Mouse (Mus musculus) embryo, embryonic 10 days (tissue): ENCODE measurements around the gene Fgfr2.
A peak's percentile ranks its signal among the peaks of the same experiment; 100 is the strongest.

Experiments
- DNase-seq: peaks from one replicate; pipeline ENCODE4 v3.0.0-alpha.2; 2015; ENCODE audit warnings: low spot score

Fgfr2 gene

GRCm38 (mm10) chr7:132263186-132263585 is 860.0 kb downstream of the Fgfr2 start:
- peak; percentile 44 for DNase-seq

GRCm38 (mm10) chr7:132262696-132263095 is 860.5 kb downstream of the Fgfr2 start:
- DNase-seq, result peak; percentile 75

- DNase-seq, result no peak
These were observed 861.3 kb downstream of the Fgfr2 start for GRCm38 (mm10) chr7:132261885-132262284.

- DNase-seq, result no peak
These were observed 862.5 kb downstream of the Fgfr2 start for GRCm38 (mm10) chr7:132260632-132261031.

- DNase-seq, result no peak
These were observed 864.3 kb downstream of the Fgfr2 start for GRCm38 (mm10) chr7:132258817-132259216.

DNA sequence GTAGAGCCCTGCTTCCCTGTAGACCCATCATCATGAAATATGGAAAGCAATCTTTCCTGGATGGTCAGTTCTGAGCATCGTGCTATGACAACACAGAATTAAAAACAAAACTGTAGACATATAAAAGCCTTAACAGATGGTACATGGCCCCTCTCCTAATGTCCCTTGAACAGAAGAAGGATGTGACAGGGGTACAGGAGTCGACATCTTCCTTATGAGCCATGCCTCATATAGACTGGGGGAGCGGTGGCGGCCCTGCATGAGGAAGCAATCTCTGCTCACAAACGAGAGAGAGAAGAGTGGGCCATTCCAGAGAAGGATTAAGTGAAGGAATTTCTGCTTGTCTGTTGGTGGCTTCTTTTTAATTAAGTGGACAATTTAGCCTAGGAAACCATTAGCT is 864.9 kb downstream of the Fgfr2 start:
- DNase-seq, result no peak

- no peak for DNase-seq
These were observed 869.6 kb downstream of the Fgfr2 start for GRCm38 (mm10) chr7:132253513-132253912.

- DNase-seq, result no peak
These were observed 870.1 kb downstream of the Fgfr2 start for GRCm38 (mm10) chr7:132253078-132253477.

DNA sequence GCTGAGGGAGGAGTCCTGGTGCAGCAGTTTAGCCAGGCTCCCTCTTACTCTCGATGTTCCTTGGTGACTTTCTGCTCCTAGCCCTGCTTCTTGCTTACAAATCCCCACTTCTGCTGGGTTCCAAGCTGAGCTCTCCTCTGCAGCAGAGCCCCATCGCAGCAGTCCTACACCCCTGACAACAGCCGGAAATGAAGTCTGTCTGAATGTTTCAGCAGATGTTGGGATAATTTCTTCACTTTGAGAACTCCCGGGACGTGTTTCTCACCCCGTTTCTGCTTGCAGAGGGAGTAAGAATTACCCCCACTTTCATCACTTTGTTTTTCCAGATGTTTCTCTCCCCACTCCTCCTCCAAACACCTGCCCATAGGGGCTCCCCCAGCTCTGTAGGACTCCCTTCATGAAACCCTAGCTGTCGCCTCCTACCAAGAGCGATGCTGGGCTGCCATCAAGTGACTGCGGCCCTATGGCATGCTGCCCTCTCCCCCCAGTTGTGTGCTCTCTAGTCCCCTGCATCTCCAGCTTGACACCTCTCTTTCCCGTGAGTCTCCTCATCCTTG is 873.5 kb downstream of the Fgfr2 start:
- no peak for DNase-seq

DNA sequence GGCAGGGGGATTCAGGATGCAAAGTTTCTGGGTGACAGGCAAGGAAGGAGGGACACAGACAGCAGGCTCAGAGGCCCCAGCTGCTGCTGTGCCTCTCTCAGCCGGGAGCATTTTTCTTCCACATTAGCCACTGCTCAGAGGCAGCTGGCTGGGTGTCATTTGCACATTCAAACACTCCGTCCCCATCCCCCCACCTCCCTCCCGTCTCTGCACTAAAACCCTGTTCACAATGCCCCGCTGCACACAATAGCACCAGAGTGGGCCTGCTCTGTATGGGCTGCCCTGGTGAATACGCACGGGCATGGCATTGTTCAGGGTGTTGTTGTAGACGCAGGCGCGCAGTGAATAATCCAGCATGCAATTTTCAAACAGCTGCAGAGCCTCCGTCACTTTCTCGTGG is 875.6 kb downstream of the Fgfr2 start:
- peak; percentile 87 for DNase-seq

DNA sequence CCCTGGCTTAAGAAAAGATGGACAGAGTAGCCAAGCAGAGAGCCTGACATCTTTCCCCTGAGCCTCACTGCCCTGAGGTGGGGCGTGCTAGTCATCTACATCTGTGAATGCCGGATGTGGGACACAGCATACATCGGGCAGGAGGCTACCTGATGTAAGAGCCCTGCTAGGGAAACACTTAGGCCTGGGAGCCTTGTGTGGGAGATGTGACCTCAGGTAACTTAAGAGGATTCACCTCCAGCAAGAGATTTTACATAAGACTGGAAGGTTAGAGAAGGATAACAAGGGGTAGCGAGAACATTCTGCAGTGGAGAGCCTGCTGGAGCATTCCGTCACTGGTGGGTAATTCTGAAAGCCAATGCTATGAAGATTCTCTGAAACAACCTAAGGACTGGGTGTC is 876.1 kb downstream of the Fgfr2 start:
- DNase-seq, result no peak

GRCm38 (mm10) chr7:132245730-132246129 is 877.4 kb downstream of the Fgfr2 start:
- DNase-seq, result no peak

DNA sequence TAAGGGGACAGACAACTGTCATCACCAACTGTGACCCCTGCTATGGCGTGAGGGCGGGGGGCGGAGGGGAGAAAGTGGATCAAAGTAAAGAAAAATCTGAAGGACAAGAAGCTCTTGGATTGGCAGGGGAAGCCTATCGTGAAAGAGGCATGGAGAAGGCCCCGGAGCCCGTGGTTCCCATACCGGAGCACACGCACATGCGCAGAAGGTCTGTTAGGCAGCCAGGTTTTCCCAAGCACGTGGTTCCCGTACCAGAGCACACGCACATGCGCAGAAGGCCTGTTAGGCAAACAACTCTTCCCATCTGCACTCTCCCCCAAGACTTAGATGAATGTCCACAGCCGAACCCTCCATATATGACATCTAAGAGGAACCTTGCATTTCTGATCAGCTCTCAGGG is 878.5 kb downstream of the Fgfr2 start:
- no peak for DNase-seq

- no peak for DNase-seq
These were observed 879.9 kb downstream of the Fgfr2 start for GRCm38 (mm10) chr7:132243225-132243624.

- DNase-seq, result no peak
These were observed 880.5 kb downstream of the Fgfr2 start for GRCm38 (mm10) chr7:132242617-132243141.

- DNase-seq, result no peak
These were observed 884.2 kb downstream of the Fgfr2 start for GRCm38 (mm10) chr7:132238921-132239320.

DNA sequence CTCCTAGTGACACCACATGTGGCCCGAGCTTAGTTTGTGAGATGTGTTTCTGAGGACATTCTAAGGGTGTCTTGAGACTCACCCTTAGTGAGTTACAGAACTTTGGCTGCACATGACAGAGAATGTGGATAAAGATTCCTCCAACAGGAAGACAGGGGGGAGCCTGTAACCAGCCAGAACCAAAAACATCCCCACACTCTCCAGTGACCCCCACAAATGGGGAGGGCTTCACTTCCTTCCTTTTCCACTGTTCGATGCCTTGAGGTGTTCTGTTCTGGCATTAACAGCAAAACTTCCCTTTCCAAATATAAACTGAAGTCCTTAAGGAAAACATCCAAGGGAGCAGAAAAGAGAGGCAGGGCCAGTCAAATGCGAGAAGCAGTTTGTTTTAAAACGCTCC is 886.0 kb downstream of the Fgfr2 start:
- no peak for DNase-seq

DNA sequence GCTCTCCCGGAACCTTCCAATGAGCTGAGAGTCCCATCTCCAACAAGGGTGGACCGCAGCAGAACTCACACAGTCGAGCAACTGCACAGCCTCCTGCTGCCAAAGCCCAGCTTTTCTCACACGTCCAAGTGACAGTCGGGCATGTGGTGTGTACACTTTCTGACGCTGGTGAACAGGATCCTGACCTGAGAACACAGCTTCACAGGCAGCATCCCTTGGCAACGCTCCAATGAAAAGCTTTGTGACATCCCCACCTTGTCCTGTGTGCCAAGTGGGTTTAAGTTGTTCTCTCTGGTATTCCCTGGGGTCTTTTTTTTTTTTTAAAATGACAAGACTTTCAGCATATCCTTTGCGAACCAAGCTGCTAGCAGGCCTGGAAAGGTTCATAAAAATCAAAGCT is 886.4 kb downstream of the Fgfr2 start:
- DNase-seq, result no peak

GRCm38 (mm10) chr7:132234250-132234649 is 888.9 kb downstream of the Fgfr2 start:
- DNase-seq, result no peak

DNA sequence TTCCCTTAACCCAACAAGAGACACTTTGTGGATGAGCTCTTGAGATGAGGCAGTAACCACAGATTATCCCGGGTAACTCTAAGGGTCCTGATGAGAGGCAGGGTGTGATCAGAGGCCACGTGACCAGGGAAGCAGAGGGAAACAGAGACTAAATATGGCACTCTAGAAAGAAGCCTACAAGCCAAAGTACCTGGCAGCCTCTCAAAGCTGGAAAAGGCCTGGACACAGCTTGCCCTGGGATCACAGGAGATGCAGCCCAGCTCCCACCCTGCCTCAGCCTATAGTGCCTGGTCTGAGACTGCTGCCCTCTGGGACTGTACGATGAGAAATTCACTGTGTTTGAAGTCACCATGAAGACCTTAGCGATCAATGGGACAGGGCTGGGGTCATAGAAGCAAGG is 889.4 kb downstream of the Fgfr2 start:
- no peak for DNase-seq

DNA sequence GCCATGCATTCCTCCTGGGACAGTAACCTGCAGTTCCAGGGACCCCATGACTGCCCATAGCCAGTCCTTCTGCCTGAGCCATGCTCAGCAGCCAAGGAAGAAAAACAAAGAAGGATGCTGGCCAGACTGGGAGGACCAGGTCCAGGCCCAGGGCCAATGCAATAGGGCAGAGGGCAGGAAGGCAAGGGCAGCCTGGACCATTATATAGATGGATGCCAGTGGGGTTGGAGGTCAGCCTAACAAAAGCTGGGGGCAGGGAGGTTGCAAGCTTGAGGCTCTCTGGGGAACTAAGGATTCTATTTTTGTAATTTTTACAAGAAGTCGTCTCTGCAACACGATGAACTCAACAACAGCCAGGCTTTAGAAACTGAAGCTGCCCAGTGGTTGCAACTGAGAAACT is 890.2 kb downstream of the Fgfr2 start:
- peak; percentile 68 for DNase-seq

GRCm38 (mm10) chr7:132231476-132231875 is 891.7 kb downstream of the Fgfr2 start:
- no peak for DNase-seq

DNA sequence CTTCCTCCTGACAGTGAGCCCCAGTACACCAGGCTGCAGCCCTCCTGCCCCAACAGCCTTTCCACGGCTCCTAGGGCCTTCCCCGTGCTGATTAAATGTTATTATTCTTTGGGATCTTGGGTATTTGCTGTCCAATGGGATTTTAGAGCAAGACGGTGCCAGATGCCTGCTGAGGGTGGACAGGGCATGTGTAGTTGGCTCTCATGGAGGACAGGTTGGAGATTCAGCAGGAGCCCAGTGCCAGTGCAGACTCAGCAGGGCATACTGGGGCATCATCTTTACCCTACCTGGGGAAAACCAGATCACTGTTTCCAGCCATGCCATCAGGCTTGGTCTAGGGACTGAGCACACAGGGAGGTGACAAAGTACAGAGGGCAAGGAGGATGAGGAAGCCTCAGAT is 892.2 kb downstream of the Fgfr2 start:
- DNase-seq, result no peak

DNA sequence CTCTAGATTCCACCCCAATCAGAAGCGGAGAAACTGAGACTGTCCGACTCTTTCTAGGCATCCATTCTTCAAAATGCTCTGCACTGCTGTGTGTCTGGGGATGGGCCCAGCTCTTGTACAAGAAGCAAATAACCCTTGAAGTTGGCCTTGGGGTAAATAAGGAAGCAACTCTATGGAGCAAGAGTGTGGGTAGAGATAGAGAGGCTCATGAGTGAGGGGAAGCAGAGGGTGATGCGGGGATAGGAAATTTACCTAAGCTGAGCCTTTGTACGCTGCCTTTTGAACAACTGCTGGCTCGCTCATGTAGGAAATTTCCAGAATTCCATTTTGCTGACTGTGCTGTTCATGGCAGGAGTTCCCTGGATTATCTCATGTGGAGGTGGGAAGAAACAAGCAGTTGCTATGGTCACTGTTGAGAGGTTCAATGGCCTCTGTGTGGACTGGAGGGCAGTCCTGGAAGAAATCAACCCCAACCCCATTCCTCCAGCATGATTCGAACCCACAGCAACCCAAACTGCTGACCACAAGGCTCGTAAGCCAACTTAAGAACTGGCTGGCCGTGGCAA is 896.0 kb downstream of the Fgfr2 start:
- no peak for DNase-seq
